Mouse (Mus musculus): ENCODE data around the gene Vmn1r104.
"Not testable (repeated sequence)": the region's sequence is repeated elsewhere in the genome, so short reads cannot be mapped to it uniquely, and the experiment has no call there.

The Vmn1r104 gene

DNA sequence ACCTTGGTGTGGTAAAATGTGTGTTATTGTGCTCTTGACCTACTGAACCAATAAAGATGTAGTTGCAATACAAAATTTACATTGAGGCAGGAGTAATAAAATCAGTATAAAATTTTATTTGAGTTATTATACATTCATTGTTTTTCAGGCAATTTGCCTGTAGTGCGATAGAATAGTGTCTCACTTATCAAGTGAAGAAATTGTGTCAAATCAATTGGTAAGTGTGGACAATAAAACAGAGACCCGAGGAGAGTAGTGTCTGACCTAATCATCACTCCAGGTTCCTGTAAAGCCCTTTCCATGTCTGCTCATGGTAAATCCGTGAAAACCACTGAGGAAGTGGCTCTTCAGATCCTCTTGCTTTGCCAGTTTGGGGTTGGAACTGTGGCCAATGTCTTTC lies at the start of gene Vmn1r104:
TSS of gene Vmn1r104 (plus strand) at position 301 of the 400 bp plus-strand sequence.
- not testable (repeated sequence) for DNase-seq

DNA sequence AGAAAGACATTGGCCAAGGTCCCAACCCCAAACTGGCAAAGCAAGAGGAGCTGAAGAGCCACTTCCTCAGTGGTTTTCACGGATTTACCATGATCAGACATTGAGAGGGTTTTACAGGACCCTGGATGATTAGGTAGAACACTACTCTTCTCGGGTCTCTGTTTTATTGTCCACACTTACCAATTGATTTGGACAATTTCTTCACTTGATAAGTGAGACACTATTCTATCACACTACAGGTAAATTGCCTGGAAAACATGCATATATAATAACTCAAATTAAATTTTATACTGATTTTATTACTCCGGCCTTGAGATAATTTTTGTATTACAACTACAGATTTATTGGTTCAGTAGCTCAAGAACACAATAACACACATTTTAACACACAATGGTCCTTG lies 23.2 kb upstream of the Vmn1r104 start, which contains the start of gene Vmn1r103:
TSS of gene Vmn1r103 (minus strand) at position 101 of the 400 bp plus-strand sequence.
- not testable (repeated sequence) for DNase-seq

DNA sequence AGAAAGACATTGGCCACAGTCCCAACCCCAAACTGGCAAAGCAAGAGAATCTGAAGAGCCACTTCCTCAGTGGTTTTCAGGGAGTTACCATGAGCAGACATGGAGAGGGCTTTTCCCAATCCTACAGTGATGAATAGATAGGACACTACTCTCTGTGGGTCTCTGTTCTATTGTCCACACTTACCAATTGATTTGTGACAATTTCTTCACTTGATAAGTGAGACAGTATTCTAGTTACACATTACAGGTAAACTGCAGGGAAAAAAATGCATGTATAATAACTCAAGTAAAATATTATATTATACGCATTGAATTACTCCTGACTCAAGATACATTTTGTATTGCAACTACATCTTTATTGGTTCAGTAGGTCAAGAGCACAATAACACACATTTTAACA lies 12.0 kb downstream of the Vmn1r104 start, which contains the start of gene Gm5726:
TSS of gene Gm5726 (minus strand) at position 101 of the 400 bp plus-strand sequence.
- not testable (repeated sequence) for DNase-seq

DNA sequence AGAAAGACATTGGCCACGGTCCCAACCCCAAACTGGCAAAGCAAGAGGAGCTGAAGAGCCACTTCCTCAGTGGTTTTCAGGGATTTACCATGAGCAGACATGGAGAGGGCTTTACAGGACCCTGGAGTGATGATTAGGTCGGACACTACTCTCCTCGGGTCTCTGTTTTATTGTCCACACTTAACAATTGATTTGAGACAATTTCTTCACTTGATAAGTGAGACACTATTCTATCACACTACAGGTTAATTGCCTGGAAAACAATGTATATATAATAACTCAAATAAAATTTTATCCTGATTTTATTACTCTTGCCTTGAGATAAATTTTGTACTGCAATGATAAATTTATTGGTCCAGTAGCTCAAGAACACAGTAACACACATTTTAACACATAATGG lies 42.5 kb downstream of the Vmn1r104 start, which contains the start of gene Gm4141:
TSS of gene Gm4141 (minus strand) at position 101 of the 400 bp plus-strand sequence.
- not testable (repeated sequence) for DNase-seq
